Mouse (Mus musculus) testis, postnatal 14 days (tissue): ENCODE measurements around the gene Cnot10.

ENCODE experiments used
- DNase-seq: peaks from one replicate; pipeline ENCODE4 v3.0.0; 2021; ENCODE audit warnings: low spot score

Cnot10 gene

DNA sequence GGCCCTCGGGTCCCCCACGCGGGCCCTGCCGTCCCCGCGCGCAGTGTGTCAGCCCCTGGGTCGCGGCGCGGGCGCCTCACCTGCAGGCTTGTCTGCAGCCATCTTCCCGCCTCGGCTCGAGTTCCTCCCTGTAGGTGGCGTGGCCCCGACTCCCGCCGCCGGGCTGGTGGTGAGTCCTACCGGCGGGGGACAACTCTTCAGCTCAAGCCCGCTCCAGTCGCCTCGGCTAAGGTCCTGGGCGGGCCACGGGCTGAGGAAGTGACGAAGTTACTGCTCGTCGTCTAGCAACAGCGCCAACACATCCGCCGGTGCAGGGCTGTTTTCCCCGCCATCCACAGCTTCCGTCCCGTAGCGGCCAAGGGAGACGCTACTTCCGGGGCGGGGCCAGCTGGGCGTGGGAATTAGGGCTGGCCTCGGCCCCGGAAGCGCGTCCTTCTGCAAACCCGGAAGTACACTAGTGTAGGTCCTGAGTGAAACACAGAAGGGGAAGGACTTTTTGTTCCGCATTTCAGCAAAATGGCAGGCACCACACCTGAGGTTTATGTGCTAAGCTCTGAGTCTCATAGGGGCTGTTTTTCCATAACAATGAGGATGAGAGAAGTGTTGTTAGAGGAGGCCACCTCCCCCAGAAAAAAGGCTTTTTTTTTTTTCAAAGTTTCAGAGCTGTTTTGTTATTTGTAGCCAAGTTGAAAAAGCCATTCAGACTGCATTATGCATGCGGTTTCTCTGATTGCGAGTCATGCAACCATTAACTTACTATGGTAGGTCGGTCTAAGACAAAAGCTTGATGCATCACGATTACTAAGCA, at the start of gene Cnot10:
Gene Cnot10, minus strand, starts transcription at position 346 of the 808 bp plus-strand sequence.
- peak; percentile 97 for DNase-seq

DNA sequence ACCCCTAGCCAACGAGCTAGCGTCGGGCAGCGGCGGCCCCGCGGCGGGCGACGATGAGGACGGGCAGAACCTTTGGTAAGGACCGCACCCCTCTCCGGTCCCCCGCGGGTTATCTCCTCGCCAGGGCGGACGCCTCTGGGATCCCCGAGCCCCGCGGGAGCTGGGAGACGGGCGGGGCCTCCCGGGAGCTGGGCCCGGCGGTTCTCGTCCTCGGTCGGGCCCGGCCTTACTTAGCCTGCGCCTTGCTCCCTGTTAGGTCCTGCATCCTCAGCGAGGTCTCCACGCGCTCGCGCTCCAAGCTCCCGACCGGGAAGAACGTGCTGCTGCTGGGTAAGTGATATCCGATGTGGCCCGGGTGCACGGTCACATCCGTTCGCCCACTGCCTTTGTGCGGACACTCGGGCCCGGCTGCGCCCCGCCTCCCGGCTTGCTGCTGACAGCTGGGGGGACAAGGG, 49.0 kb upstream of the Cnot10 start:
- DNase-seq: peak; percentile 73

DNA sequence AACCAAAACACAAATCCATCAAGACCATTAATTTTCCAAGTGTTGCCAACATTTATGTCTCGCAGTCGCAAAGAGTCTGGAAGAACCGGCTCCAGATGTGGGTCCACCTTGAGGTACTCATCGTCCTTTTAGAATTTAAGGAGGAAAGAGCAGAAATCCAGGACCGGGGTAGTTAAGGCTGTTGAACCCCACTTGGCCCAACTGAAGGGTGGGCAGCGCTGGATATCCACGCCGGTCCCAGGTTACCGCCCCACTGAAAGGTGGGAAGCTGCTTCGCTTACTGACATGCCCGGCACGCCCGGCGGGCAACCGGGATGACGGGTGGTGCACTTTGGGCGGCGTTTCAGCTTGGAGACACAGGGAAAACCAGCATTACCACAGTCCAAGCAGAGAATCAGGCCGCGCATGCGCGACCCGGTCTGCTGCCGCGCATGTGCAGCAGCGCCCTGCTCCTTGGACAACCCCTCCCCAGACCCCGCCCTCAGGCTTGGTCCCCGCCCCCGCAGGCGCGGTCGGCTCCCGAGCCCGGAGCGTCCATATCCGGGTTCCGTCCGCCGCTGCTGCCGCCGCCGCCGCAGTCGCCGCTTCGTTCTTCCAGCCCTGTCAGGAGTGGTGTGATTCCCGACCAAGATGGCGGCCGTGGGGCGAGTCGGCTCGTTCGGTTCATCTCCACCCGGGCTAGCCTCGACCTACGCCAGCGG, 48.4 kb upstream of the Cnot10 start, which contains the start of gene Dync1li1:
Gene Dync1li1, plus strand, starts transcription at position 539 of the 701 bp plus-strand sequence.
- peak; percentile 97 for DNase-seq

DNA sequence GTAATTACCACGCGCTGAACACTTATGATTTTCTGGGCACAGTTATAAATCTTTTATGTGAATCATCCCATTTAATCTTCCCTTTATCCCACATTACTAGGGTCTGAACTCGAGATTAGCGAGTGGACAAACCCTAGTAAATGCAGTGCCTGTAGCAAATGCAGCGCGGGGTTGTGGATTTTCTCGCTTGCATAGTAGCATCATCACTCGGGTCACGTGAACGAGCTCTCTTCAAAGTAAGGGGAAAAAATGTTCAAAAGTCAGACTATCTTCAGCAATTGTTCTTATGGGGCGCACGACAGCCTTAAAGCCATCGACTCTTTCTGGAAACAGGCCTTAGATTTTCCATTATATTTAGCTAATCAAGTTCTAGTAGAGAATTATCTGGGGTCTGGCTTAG, 47.7 kb upstream of the Cnot10 start:
- DNase-seq: no peak

DNA sequence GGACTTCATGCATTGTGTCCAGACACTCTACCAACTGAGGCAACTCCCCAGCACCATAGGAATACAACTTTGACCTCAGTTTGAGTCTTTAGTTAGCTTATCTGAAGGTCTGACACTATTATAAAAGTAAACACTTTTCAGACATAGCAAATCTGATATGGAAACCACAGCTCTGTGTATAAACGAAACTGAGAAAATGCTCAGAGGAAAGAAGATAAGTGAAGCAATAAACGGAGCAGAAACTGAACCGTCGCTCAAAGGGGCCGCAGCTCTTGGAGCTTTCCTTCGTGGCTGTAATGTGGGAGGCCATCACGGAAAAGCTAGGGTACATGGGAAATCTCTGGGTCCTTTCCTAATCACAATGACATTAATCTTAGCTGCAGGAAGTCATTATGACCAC, 46.3 kb upstream of the Cnot10 start:
- DNase-seq: no peak

DNA sequence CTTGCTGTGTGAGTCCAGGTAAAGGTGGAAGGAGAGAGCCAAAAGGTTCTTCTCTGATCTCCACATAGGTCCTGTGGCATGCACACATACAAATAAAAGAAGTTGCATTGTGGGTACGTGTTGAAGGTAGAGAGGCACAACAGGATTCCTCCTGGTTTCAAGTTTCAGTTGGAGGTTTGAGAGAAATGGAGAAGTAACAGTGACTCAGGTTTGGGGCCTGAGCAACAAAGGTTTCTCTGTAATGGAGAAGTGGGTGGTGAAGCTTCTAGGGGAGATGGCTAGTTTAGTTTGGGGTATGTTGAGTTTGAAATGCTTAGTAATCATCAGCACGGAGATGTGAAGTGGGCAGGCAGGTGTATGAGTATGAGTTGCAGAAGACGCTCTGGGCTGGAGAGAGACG, 42.2 kb upstream of the Cnot10 start:
- no peak for DNase-seq

DNA sequence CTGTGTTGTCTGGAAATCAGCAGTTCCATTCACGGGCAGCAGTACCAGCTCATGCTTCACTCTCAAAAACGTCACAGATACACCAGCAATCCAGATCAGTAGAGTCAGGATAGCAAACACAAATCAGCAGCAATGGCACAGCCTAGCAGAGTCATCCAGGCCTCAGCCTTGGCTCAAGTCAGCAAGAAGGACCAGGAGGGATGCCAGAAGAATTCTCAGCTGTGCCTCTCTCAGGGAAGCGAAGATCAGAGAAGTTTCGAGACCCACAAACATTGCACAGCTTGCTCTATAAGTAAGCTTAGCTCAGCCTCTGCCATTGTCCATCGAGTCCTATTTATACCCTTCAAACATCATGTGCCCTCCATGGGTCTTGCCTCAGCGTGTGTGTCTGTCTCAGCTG, 40.5 kb upstream of the Cnot10 start:
- no peak for DNase-seq

DNA sequence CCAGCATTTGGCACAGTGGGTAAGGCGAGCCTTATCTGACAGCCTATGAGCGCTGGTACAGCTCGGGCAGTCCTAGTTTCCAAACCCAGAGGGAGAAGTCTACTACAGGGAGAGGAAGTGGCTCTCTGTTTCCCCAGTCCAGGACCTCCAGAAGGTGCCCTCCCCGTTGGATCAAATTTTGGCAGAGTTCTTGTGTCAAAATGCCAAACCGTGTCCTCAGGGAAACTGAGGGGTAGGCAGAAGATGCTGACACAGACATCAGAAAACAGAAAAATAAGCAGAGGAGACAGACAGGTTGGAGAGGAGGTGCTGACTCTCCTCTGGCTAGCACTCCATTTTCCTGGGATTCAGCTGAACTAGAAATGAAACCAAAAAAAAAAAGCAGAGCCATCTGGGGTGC, 40.0 kb upstream of the Cnot10 start:
- DNase-seq: no peak

DNA sequence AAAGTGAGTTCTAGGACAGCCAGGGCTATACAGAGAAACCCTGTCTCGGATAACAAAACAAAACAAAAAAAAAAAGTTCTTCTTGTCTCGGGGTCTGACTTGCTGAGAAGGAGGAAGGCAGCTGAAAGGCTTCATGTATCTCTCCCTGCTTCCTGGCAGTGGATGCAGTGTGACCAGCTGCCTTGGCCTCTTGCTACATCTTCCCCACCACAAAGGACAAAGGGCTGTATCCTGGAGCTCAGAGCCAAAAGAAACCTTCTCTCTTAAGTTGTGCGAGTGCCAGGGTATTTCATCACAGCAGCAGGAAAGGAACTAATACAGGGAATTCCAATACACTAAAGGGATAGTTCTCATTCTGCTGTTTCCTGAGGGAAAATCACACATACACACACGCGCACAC, 38.6 kb upstream of the Cnot10 start:
- DNase-seq: no peak

DNA sequence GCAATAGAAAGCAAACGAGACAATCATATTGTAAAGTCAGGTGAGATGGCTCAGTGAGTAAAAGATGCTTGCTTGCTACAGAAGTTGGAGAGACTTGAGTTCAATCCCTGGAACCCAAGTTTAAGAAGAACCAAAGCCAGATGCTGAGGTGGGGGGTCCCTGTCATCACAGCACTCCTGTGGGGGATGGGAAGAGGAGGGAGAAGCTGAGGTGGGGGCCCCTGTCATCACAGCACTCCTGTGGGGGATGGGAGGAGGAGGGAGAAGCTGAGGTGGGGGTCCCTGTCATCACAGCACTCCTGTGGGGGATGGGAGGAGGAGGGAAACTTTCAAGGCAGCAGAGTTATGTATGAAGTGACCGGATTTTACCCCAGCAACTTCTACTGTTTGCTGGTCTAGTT, 33.6 kb upstream of the Cnot10 start:
- DNase-seq: no peak

DNA sequence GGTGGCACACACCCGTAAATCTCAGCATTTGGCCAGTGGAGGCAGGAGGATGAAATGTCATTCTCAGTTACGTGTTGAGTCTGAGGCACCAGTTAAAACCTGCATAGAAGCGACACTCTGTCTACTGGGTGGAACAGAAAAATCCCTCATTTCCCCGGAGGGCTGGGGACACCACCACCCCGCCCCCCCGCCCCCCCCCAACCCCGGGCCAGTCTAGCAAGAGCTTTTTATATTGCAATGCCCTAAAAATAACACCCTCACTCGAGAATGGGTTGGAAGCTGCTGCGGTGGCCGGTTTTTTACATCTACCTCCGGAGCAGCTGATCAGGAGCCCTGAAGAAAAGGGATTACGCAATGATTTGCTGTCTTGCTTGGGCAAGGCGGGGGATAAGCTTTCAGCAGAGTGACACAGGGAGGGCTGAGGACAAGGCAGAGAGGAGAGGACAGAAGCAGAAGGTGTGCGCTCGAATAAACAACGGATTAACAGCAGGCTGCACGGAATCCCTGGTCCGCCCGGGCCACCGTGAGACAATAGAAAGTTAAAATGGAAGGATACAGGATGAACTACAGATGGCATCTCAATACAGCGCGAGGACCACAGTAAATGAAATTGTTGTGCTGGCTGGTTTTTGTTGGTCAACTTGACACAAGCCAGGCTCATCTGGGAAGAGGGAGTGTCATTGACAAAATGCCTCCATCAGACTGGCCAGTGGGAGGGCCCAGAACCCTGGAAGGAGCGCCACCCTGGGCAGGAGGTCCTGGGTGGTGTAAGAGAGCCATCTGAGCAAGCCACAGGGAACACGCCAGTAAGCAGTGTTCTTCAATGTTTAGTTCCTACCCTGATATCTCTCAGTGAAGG, 32.9 kb upstream of the Cnot10 start:
- DNase-seq: no peak

DNA sequence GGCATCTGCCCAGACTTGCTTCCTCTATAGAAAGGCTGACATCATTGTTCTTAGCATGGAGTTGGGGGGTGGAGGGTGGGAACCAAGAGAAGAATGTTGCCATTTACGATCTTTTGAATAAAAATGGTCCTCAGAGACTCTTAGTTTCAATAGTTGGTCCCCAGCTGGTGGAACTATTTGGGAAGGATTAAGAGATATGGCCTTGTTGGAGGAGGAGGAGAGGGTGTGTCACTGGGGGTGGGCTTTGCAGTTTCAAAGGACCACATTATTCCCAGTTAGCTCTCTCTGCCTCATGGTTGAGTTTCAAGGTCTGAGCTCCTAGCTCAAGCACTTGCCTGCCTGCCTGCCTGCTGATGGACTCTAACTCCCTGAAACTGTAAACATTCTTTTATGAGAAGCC, 32.0 kb upstream of the Cnot10 start:
- DNase-seq: no peak

DNA sequence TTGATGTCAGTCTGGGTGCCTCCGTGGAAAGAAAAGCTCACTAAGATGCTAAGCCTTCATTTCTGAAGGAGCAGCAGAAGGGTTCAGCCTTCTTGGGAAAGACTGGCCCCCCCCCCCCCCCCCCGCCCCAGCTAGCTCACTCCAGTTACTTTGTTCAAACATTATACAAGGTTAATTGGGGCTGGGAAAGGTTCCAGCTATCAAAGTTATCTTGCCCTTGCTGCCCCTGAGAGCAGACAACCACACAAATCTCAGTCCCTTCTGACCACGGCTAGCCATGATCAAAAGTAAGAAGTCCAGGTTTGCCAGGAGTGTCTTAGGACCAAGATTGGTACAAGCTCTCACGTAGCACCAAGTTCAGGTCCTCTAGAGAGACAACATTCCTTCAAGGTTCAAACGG, 29.0 kb upstream of the Cnot10 start:
- no peak for DNase-seq

DNA sequence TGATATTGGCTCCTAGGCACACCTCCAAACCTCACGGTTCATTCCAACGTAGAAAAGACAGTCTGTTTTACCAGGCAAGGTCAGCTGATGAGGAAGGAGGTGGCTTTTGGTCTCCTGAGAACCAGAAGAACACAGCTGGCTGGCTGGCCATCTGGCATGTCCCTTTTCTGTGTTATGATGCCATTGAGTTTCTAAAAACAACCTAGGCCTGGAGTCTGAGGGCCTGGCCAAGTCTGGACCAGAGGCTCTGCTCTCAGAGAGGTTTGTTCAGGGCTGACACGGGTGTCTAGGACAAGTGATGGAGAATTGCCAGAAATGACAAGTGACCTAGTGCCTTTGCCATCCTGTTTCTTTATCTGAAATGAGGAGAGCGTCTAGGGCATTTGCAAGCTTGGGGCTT, 28.1 kb upstream of the Cnot10 start:
- no peak for DNase-seq

DNA sequence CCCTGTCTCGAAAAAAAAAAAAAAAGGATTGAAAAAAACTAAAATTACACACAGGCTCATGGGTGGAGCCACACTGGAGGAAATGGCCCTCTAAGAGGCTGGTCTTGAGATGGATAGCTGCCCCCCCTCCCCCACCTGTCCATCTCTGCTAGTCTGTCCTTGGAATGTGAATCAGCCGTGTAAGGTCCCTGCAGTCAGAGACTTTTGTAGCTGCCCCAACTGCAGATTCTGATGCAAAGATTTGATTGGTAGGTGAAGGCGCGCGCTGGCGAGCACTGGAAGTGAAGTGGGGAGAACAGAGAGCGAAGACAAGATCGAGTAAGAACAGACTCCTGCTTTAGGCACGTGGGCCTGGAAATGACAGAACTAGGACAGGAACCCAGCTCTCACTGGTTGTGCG, 26.9 kb upstream of the Cnot10 start:
- no peak for DNase-seq

DNA sequence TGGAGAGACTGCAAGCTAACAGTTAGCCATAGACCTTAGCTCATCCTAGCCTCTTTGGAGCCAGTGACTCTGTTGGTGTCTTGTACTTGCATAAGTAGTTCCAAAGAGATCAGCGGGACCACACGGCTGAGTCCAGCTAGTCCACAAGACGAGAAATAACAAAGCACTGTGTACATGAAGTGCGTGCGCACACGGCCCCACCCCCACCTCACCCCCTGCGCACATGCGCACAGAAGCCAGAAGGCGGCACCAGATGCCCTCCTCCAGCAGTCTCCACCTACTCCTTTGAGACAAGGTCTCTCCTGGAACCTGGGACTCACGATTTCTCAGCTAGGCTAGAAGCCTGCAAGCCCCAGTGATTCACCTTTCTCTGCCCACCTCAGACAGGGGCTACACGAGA, 23.8 kb upstream of the Cnot10 start:
- DNase-seq: no peak

DNA sequence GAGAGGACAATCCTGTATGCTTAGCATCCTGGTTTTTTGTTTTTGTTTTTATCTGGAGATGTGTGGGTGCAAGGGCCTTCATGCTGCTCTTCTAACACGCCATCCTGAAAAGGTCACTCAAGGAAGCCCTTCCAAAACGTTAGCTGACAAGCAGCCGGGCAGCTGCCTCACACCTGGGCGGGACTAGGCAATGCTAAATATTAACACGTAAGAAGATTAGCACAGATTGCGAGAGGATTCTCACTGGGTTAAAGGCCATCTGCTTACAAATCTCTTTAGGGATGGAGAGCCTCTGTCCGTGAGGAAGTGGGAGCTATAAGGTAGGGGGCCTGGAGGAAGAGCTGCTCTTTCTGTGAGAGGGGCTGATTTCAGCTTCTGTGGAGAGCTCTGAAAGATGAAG, 22.0 kb upstream of the Cnot10 start:
- no peak for DNase-seq

DNA sequence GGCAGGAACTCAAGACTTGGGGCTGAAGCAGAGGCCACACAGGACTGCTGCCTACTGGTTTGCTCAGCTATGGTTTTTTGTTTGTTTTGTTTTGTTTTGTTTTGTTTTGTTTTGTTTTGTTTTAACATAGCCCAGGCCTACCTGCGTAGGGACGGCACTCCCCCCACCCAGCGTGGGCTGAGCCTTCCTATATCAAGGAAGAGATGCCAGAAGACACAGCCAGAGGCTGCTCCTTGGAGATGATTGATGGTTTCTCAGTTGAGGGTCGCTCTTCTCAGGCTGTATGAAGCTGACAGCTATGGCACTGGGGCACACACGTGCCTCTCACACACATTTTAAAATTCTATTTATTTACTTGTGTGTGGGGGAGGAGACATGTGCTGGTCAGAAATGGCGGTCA, 21.0 kb upstream of the Cnot10 start:
- DNase-seq: no peak

DNA sequence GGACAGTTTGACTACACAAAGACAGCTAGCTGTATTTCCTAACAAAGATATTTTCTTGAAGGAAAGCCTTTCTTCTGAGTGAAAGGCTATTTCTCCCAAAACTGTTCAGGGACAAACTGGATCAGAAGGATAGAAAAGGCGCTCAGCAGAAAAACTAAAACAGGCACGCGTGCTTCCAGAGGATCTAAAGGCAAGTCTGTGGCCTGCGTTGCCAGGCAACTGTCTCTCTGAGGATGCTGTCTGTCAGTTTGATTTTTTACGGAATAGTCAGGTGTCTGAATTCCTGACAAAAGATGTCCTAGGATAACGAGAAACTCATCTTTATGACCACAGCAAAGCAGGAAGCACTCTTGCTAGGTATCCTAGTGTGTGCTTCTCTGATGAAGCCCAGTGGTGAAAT, 20.5 kb upstream of the Cnot10 start:
- no peak for DNase-seq

DNA sequence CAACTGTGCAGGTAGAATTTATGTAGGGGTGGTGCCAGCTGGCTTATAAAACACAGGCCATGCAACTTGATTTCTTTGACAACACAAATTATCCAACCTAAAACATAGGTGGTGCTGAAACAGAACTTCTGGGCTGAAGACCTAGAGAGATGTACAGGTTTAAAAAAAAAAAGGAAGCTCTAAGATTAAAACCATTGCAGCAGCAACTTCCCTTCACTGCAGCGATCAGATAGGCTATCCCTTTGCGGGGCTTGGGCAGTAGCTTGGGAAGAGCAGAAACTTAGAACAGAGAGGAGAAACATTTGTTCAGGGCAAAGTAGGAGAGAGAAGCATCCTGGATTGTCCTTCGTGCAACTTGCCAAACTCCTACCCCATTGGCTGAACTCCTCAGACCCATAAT, 16.7 kb upstream of the Cnot10 start:
- no peak for DNase-seq

DNA sequence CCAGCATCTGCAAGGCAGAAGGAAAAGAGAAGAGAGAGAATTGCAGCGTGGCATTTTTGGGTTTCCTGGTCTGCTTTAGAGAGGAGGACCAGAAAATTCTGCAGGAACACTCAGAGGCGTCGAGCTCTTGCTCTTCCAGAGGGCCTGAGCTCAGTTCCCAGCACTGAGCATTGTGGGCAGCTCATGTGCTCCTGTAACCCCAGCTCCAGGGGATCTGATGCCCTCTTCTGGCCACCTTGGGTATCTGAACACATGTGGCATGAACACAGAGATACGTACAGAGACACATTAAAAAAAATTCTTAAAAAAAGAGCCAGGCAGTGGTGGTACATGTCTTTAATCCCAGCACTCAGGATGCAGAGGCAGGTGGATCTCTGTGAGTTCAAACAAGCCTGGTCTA, 15.4 kb upstream of the Cnot10 start:
- DNase-seq: no peak

DNA sequence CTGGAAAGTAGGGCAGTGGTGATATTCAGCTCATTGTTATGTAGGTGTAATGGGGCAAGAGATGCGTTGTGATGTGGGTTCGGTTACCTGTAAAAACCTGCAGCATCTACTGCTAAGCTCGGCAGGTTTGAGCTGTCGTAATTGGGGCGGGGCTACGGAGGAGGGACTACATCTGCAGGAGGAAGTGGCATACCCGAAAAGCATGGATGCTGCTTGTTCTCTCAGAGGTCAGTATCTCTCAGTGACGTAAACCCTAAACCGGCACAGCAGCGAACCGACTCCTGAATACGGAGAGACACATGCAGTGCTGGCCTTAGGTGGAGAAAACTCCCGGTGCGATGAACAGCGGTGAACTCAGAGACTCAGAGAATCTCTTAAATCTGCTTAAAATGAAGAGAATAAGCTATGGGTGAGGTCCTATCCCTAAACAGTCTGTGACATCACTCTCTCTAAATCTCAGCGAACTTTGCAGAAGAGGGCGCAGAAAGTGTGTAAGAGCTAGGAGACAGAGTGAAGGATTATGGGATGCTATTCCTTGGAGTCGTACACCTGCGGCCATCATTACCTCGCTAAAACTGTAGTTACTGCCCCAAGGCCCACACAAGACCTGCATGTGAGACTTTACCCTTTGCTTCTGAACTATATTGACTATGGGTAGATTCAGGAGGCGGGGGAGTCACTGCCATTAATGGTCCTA, 11.1 kb upstream of the Cnot10 start:
- DNase-seq: no peak
